Mouse (Mus musculus) heart, adult 2 months (tissue): ENCODE results near the gene Selenoo. TPM values are rescaled to one million over a fixed set of nuclear protein-coding genes. Genes with fewer than 3 reads are reported as not detected.
A peak's percentile ranks its signal among the peaks of the same experiment; 100 is the strongest.

ENCODE experiments used
- DNase-seq, 2 experiments: peaks; one replicate each; pipeline ENCODE4 v3.0.0; 2021
- H3K27ac ChIP-seq: fragments of 200-600 bp; 2 replicates; pipeline ENCODE4 v1.8.1; 2022
- H3K27me3 ChIP-seq: fragments of 200-500 bp; 2 replicates; pipeline ENCODE4 v1.6.1; 2012; ENCODE audit warnings: mild to moderate bottlenecking, low read length, inconsistent platforms, mixed read lengths; ENCODE audit not compliant: control insufficient read depth, insufficient read depth
- H3K36me3 ChIP-seq: fragments of 200-500 bp; 2 replicates; pipeline ENCODE4 v1.6.1; 2012; ENCODE audit warnings: low read length, inconsistent platforms; ENCODE audit not compliant: control insufficient read depth, insufficient read depth
- H3K4me1 ChIP-seq: fragments of 200-500 bp; 2 replicates; pipeline ENCODE4 v1.6.1; 2011; ENCODE audit warnings: low read length; ENCODE audit not compliant: control insufficient read depth, insufficient read depth
- H3K4me3 ChIP-seq: fragments of 200-600 bp; 2 replicates; pipeline ENCODE4 v1.8.1; 2022
- H3K79me2 ChIP-seq: fragments of 200-500 bp; replicated peaks from 2 replicates; pipeline ENCODE4 v1.6.1; 2012; ENCODE audit warnings: mild to moderate bottlenecking, inconsistent platforms, low read length, moderate library complexity, mixed read lengths; ENCODE audit not compliant: control insufficient read depth, insufficient read depth
- H3K9ac ChIP-seq: fragments of 200-500 bp; 2 replicates; pipeline ENCODE4 v1.6.1; 2012; ENCODE audit warnings: low read depth, mild to moderate bottlenecking, control low read depth, inconsistent platforms, low read length, mixed read lengths
- CTCF ChIP-seq: fragments of 200-600 bp; IDR thresholded peaks from 2 replicates; pipeline ENCODE4 v1.8.1; 2022; ENCODE audit warnings: antibody characterized with exemption, mild to moderate bottlenecking, moderate library complexity
- EP300 ChIP-seq: fragments of 200-500 bp; IDR thresholded peaks from 2 replicates; pipeline ENCODE4 v1.6.1; 2011; ENCODE audit warnings: low read depth, low read length, control low read depth; ENCODE audit not compliant: insufficient read depth
- POLR2A ChIP-seq: fragments of 200-500 bp; IDR thresholded peaks from 2 replicates; pipeline ENCODE4 v1.6.1; 2011; ENCODE audit warnings: mild to moderate bottlenecking, low read depth, low read length, control low read depth; ENCODE audit not compliant: insufficient read depth
- WGBS: fragments of 180-500 bp; shearing (Covaris S2); methylation state at CpG from one replicate; pipeline ENCODE4 v1.1.7; 2018; 5-methylcytosine and 5-hydroxymethylcytosine counted together
- intact Hi-C: fragments of 180-260 bp; cut with DNase I; formaldehyde crosslinking; loops from one replicate; pipeline ENCODE4 v1.15.1; 2025
- polyA plus RNA-seq: library from polyadenylated mRNA; depleted of rRNA; stranded (reverse); fragments of >200 nt; gene quantifications from 2 replicates; pipeline ENCODE4 v1.2.3, GENCODE M21; 2012
- total RNA-seq, 2 experiments: library from RNA; stranded (reverse); gene quantifications; 2 replicates each; pipeline ENCODE4 v1.2.3; 2021

Gene Selenoo
- total and polyA plus RNA-seq, 3 experiments, result 13.6 to 20.7 (median 16.5) TPM

GRCm38 (mm10) chr15:89100823-89101222 is 11.9 kb downstream of the Selenoo start:
- no peaks in the 10 kb centered on the region for H3K27me3 ChIP-seq
- 93% methylated on average over 12 of the region's 12 CpGs for WGBS
- H3K36me3 ChIP-seq, result no peaks in the 10 kb centered on the region
- H3K27ac ChIP-seq, result no peak overlapping the region
- intact Hi-C loops, result no loop called here
- H3K4me1 ChIP-seq, result no peaks in the 10 kb centered on the region
- H3K79me2 ChIP-seq, result no peaks in the 10 kb centered on the region
- DNase-seq, result no peak
- no peak overlapping the region for H3K9ac ChIP-seq
- TF ChIP-seq EP300, result no peak
- no peak overlapping the region for H3K4me3 ChIP-seq

- TF ChIP-seq POLR2A (no peak), CTCF (no peak), EP300 (no peak)
- H3K4me1 ChIP-seq, result no peaks in the 10 kb centered on the region
- H3K27ac ChIP-seq, result no peak overlapping the region
- H3K9ac ChIP-seq, result no peak overlapping the region
- no peaks in the 10 kb centered on the region for H3K36me3 ChIP-seq
- no peaks in the 10 kb centered on the region for H3K79me2 ChIP-seq
- no peaks in the 10 kb centered on the region for H3K27me3 ChIP-seq
- DNase-seq, result no peak
- intact Hi-C loops, result no loop called here
- 78% methylated on average over 5 of the region's 5 CpGs for WGBS
- H3K4me3 ChIP-seq, result no peak overlapping the region
Measured at GRCm38 (mm10) chr15:89102646-89103045, 13.8 kb downstream of the Selenoo start.

GRCm38 (mm10) chr15:89103921-89104320 is 15.0 kb downstream of the Selenoo start:
- Histone ChIP-seq H3K79me2 (no peaks in the 10 kb centered on the region), H3K27ac (no peak overlapping the region), H3K36me3 (no peaks in the 10 kb centered on the region), H3K9ac (no peak overlapping the region), H3K4me1 (no peaks in the 10 kb centered on the region), H3K27me3 (no peaks in the 10 kb centered on the region), H3K4me3 (no peak overlapping the region)
- TF ChIP-seq EP300, result no peak
- no peak for TF ChIP-seq POLR2A
- no peak for TF ChIP-seq CTCF
- DNase-seq, result no peak
- intact Hi-C loops, result no loop called here
- WGBS, result 84% methylated on average over 10 of the region's 10 CpGs

- no peak overlapping the region for H3K27ac ChIP-seq
- intact Hi-C loops, result no loop called here
- H3K79me2 ChIP-seq, result no peaks in the 10 kb centered on the region
- DNase-seq, result no peak
- TF ChIP-seq EP300 (no peak), CTCF (no peak), POLR2A (no peak)
- H3K9ac ChIP-seq, result no peak overlapping the region
- H3K4me1 ChIP-seq, result no peaks in the 10 kb centered on the region
- no peaks in the 10 kb centered on the region for H3K36me3 ChIP-seq
- H3K4me3 ChIP-seq, result no peak overlapping the region
- no peaks in the 10 kb centered on the region for H3K27me3 ChIP-seq
- WGBS, result 94% methylated on average over 8 of the region's 8 CpGs
Measured at GRCm38 (mm10) chr15:89104425-89104824, 15.5 kb downstream of the Selenoo start.

- DNase-seq, result no peak
- H3K27me3 ChIP-seq, result no peaks in the 10 kb centered on the region
- H3K4me3 ChIP-seq, result no peak overlapping the region
- no peak overlapping the region for H3K27ac ChIP-seq
- no peak overlapping the region for H3K9ac ChIP-seq
- no peaks in the 10 kb centered on the region for H3K79me2 ChIP-seq
- H3K36me3 ChIP-seq, result no peaks in the 10 kb centered on the region
- no peak for TF ChIP-seq POLR2A
- no peak for TF ChIP-seq EP300
- no peak for TF ChIP-seq CTCF
- WGBS, result 88% methylated on average over 13 of the region's 13 CpGs
- H3K4me1 ChIP-seq, result no peaks in the 10 kb centered on the region
- intact Hi-C loops, result no loop called here
Measured at GRCm38 (mm10) chr15:89106073-89106472, 17.2 kb downstream of the Selenoo start.

- no peak for DNase-seq
- no peaks in the 10 kb centered on the region for H3K36me3 ChIP-seq
Measured at GRCm38 (mm10) chr15:89106976-89107375, 18.1 kb downstream of the Selenoo start.

GRCm38 (mm10) chr15:89110147-89110546 is 21.3 kb downstream of the Selenoo start:
- intact Hi-C loops, result loop anchor here (10.0 kb wide), 1 partner anchor 175 kb away; no protein-coding TSS in a partner anchor
- no peak overlapping the region for H3K9ac ChIP-seq
- no peaks in the 10 kb centered on the region for H3K36me3 ChIP-seq
- TF ChIP-seq EP300 (no peak), CTCF (peak; percentile 63)
- peak in 1 of 2 experiments; percentile 27 for DNase-seq
- no peak overlapping the region for H3K4me3 ChIP-seq
- no peaks in the 10 kb centered on the region for H3K79me2 ChIP-seq
- no peak overlapping the region for H3K27ac ChIP-seq
- H3K4me1 ChIP-seq, result no peaks in the 10 kb centered on the region
- no peaks in the 10 kb centered on the region for H3K27me3 ChIP-seq
- 34% methylated on average over 9 of the region's 9 CpGs for WGBS

More at GRCm38 (mm10) chr15:89106976-89107375, 18.1 kb downstream of the Selenoo start:
- H3K27ac ChIP-seq, result no peak overlapping the region
- H3K79me2 ChIP-seq, result no peaks in the 10 kb centered on the region
- 76% methylated on average over 1 of the region's 1 CpGs for WGBS
- H3K9ac ChIP-seq, result no peak overlapping the region
- intact Hi-C loops, result no loop called here
- H3K4me3 ChIP-seq, result no peak overlapping the region
- TF ChIP-seq POLR2A, result no peak
- TF ChIP-seq EP300, result no peak
- TF ChIP-seq CTCF, result no peak
- H3K27me3 ChIP-seq, result no peaks in the 10 kb centered on the region
- no peaks in the 10 kb centered on the region for H3K4me1 ChIP-seq
